Mouse (Mus musculus): Measurements from ENCODE around the gene Slc34a2.

The Slc34a2 gene

GRCm38 (mm10) chr5:53114616-53115267, 76.9 kb downstream of the Slc34a2 start:
- DNase-seq = no peak

- DNase-seq = no peak
Observed at GRCm38 (mm10) chr5:53118212-53118611, 80.3 kb downstream of the Slc34a2 start.

- DNase-seq = no peak
Observed at GRCm38 (mm10) chr5:53119689-53120088, 81.8 kb downstream of the Slc34a2 start.
